Mouse (Mus musculus) adrenal gland, adult (tissue): Measurements from ENCODE around the gene Cald1.

Experiments used
- DNase-seq, 2 experiments: peaks; one replicate each; pipeline ENCODE4 v3.0.0; 2022 to 2023; ENCODE audit warnings: low spot score in 1 of 2; ENCODE audit not compliant: inconsistent age in 2 of 2

The Cald1 gene

DNA sequence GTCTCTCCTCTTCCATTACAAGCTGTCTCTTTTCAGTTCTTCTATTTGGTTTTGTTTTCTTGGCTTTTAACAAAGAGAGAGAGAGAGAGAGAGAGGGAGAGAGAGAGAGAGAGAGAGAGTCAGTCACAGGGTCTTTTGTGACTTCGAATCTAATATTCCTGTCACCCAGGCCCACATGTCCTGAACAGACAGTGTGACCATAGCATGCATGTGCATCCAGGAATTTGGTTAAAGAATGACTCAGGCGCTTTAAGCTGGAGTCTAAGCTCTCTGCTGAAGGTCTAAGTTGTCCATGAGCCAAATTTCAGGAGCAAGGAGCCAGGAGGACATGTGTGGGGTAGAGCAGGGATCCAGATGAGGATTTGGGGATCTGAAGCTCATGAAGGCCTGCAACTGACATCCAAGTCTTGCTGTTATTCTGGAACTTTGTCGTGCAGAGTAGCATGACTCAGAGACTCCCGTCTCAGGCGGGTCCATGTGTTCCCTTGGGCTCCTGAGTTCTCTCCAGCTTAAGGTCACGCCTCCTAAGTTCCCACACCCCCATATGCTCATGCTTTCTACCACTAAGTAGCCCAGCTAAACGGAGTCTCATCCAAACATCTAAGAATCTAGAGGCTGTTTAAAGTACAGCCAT, 152.3 kb downstream of the Cald1 start:
- DNase-seq, result peak in 1 of 2 experiments; percentile 16

DNA sequence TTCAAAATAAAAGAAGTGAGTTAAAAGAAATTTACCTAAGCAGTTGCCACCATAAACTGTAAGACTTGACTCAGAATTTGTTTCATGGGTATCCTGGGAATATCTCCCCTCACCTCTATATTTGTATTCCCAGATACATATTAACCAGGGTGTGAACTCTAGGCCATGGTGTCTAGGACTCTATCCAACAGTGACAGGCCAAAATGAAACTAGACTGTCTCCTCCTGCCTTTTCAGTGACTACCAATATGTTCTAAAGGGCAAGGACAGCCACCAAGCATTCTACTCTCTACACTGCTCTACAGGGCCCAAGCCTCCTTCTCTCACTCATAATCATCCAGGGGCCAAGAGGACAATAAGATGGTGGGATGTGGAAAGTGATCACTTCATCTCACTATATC, 153.3 kb downstream of the Cald1 start:
- no peak for DNase-seq

GRCm38 (mm10) chr6:34754448-34754847, 156.1 kb downstream of the Cald1 start:
- DNase-seq, result peak; percentile 47 to 88

DNA sequence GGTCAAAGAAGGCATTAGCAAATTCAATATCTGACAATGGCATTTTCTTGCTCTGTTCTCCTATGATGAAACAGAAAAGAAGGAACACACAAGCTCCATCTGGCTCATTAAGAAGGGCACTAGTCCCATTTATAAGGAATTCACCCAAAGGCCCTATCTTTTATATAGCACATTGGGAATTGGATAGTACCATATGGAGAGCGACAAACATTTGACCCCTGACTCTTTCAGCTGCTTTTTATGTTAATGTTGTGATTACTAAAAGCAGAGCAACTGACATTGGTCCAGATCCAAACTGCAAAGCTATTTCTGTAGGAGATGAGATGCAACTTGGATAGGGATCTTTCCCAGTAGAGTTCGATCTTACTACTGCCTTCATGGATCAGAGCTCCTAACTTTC, 160.0 kb downstream of the Cald1 start:
- DNase-seq, result no peak

- peak in 1 of 2 experiments; percentile 72 for DNase-seq
Observed at GRCm38 (mm10) chr6:34760023-34760422, 161.7 kb downstream of the Cald1 start.

- DNase-seq, result no peak
Observed at GRCm38 (mm10) chr6:34765721-34766120, 167.4 kb downstream of the Cald1 start.

DNA sequence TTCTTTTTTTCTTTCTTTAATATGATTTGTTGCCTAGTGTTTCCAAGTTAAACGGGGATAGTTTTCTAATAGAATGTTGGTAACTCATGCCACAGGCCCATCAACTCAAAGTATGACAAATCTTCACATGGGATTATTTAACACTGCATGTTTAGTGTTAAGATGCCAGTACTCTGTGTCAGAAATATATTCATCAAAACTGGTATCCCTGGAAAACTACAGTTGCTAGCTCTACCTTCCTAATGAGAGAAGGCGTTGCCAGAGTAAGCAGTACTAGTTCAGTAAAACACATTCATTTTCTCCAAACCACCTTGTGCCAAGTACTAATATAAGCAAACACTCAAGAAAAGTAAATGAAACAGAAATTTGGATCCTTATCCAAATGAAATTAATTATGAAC, 171.7 kb downstream of the Cald1 start:
- DNase-seq, result no peak

DNA sequence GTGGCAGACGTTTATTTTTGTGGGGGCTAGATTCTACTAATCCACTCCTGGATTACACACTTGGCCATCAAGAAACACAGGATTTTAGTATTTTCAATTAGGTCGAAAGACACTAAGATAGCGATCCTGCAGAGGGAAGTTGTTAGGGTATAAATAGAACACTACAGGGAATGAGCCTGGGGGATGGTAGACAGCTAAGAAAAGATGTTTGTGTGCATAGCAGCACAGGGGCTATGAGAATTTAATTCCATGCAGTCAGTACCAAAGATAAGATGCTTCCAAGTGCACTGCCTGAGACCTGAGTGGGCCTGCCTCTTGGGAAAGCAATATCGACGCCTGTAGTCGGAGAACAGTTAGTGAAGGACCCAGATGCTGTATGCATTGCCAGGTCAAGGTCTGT, 172.2 kb downstream of the Cald1 start:
- DNase-seq, result no peak

- DNase-seq, result no peak
Observed at GRCm38 (mm10) chr6:34776396-34776795, 178.1 kb downstream of the Cald1 start.

DNA sequence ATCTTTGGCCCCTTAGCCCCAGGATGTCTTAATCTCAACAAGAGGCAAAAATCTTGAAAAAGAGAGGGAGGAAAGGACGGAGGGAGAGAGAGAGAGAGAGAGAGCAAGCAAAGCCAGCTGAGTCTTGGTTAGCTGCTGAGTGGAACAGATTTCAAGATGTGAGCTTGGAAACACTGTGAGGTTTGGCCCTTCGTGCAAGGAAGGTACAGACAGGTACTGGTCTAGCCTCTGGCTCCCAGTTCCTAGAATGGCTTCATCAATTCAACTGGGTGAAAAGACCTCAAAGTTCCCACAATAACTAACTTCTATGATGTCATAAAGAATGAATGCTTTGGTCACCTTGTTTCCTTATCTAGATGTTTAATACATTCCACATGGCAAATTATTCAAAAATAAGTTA, 178.8 kb downstream of the Cald1 start:
- DNase-seq, result no peak

GRCm38 (mm10) chr6:34777981-34778668, 179.8 kb downstream of the Cald1 start:
- DNase-seq, result no peak

GRCm38 (mm10) chr6:34780231-34780942, 182.1 kb downstream of the Cald1 start, which contains the start of gene Agbl3:
Gene Agbl3, plus strand, starts transcription at chr6:34780432.
- peak; percentile 94 to 99 for DNase-seq

GRCm38 (mm10) chr6:34780943-34781289, 182.6 kb downstream of the Cald1 start:
- no peak for DNase-seq

GRCm38 (mm10) chr6:34782493-34782892, 184.2 kb downstream of the Cald1 start:
- no peak for DNase-seq

- DNase-seq, result peak; percentile 36 to 53
Observed at GRCm38 (mm10) chr6:34796881-34797280, 198.6 kb downstream of the Cald1 start.

DNA sequence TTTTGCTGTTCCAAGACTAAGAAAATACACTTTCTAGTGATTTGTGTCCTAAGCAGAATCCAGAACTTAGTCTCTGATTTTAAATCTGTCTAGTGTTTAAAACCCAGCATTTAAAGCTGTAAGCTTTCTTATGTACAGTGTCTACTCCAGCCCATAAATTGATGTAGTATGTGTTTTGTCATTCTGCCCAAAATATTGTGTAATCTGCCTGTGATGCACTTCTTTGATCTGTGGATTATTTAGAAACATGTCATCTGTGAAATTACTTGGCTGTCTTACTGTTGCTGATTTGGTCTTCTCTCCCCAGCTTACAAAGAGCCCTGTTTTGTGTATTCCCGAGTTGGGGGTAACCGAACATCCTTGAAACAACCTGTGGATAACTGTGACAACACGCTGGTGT, 199.6 kb downstream of the Cald1 start:
- DNase-seq, result peak in 1 of 2 experiments; percentile 51

DNA sequence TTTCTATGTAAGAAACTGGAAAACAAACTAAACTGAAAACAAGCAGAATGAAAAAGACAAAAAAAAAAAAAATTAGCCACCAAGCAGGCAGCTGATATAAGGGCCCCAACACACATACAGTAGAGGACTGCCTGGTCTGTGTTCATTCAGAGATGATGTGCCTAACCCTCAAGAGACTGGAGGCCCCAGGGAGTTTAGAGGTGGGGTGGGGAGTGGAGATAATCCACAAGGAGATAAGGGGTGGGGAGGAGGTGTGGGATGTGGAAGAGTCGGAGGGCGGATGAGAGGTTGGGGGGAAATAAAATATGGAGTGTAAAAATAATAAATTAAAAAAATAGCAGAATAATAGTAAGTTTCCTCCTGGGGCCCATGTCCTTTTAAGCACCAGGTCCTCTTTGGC, 207.3 kb downstream of the Cald1 start:
- no peak for DNase-seq

DNA sequence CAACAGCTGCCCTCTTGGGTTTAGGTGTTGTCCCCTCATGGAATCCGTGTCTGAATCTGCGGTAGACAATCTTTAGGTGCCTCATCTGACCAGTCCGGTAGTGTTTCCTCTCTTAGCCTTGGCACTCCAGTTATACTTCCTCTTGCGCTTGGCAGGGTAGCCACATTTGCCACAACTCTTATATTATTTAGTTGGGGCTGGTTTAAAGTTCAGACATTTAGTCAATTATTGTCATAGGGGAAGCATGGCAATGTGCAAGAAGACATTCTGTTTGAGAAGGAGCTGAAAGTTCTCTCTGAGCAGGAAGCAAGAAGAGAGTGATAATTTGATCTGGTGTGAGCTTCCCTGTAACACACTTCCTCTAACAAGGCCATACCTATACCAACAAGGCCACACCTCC, 212.4 kb downstream of the Cald1 start:
- DNase-seq, result no peak

DNA sequence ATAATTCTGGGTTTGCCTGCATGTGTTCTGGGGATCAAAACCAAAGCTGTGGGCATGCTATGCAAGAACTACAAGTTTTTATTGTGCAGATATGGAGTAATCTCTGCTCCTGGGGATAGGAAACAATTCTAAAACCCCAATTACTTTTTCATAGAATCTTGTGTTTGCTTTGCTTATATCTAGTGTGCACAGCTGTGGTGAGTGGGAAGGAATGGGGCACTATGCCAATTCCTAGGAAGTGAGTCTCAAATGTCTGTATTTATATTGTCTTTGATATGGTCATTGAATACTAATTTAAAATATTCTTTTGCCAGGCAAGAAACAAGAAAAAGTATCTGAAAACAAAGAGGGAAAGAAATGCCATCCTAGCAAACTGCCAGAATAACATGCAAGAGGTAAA, 226.1 kb downstream of the Cald1 start:
- no peak for DNase-seq
